Mouse (Mus musculus): ENCODE data around the gene 1810065E05Rik. TPM values are rescaled to one million over a fixed set of nuclear protein-coding genes. Genes with fewer than 3 reads are reported as not detected.

1810065E05Rik gene
- polyA plus RNA-seq, 1 experiment from 2014 or later, result not detected

DNA sequence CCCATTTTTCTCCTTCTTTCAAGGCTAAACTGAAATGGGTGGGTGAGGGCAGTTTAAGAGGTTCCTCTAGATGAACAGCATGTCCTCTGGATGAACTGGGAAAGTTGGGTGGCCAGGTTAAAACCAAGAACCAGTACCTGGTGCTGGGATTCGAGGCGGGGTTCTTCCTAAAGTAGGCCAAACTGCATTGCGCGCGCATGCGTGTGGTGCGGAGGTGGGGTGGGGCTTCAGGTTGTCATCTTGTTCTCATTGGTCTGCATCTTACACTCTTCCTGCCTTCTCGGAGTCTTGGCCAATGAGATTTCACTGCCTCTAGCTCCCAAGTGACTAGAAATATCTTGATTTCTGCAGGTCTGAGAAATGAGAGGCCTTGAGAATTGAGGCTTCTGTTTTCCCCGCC lies 31.8 kb downstream of the 1810065E05Rik start, which contains the start of gene Lypd9:
Lypd9 (minus strand) TSS at position 165 of the 400 bp plus-strand sequence.
- ATAC-seq (ENCODE audit: insufficient number of reproducible peaks, low FRiP score, low TSS enrichment, low read depth), result no peak
- Histone ChIP-seq H3K27me3 (no peaks in the 10 kb centered on the region), H3K9me3 (replicated peaks) (0 out of 2 replicates have a peak, but pooled peaks cover 2% of the 10 kb centered on the region), H3K27ac (replicated peaks) (no peak within 1 kb of the TSS), H3K4me2 (replicated peaks) (no peak within 1 kb of the TSS), H3K36me3 (no peaks in the 10 kb centered on the region), H3K9ac (no peak within 1 kb of the TSS), H3K4me3 (replicated peaks) (no peak within 1 kb of the TSS), H3K4me1 (no peaks in the 10 kb centered on the region)
- WGBS, result 95% methylated on average over 9 of the region's 9 CpGs

GRCm38 (mm10) chr11:58453592-58453991 lies 32.7 kb downstream of the 1810065E05Rik start:
- no peak overlapping the region for H3K27ac ChIP-seq (replicated peaks)
- H3K9me3 ChIP-seq (replicated peaks), result 0 out of 2 replicates have a peak, but pooled peaks cover 2% of the 10 kb centered on the region
- 13% methylated on average over 4 of the region's 4 CpGs for WGBS
- H3K4me1 ChIP-seq, result no peaks in the 10 kb centered on the region
- no peak overlapping the region for H3K4me2 ChIP-seq (replicated peaks)
- H3K36me3 ChIP-seq, result no peaks in the 10 kb centered on the region
- H3K9ac ChIP-seq, result no peak overlapping the region
- no peaks in the 10 kb centered on the region for H3K27me3 ChIP-seq
- H3K4me3 ChIP-seq (replicated peaks), result no peak overlapping the region
- ATAC-seq (ENCODE audit: insufficient number of reproducible peaks, low FRiP score, low TSS enrichment, low read depth), result no peak

DNA sequence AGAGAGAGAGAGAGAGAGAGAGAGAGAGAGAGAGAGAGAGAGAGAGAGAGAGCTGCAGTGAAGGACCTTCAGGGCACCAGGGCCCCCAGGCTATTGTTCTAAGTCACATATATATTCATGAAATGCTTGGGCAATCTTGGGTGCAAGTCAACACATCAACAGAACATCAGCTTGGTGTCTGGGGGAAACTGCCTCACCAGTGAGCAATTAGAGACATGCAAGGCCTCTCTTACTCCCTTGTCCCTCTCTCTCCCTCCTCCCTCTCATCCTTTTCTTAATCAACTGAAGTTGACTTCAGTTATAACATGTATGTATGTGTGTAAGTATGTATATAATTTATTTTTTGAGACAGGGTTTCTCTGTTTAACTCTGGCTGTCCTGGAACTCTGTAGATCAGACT lies 41.3 kb downstream of the 1810065E05Rik start, which contains the start of gene Olfr30:
Olfr30 (minus strand) TSS at position 101 of the 400 bp plus-strand sequence.
- Histone ChIP-seq H3K27me3 (no peaks in the 10 kb centered on the region), H3K36me3 (no peaks in the 10 kb centered on the region), H3K9ac (no peak within 1 kb of the TSS), H3K4me2 (replicated peaks) (no peak within 1 kb of the TSS), H3K4me3 (replicated peaks) (no peak within 1 kb of the TSS), H3K9me3 (replicated peaks) (no peaks in the 10 kb centered on the region), H3K27ac (replicated peaks) (no peak within 1 kb of the TSS), H3K4me1 (no peaks in the 10 kb centered on the region)
- no peak for ATAC-seq (ENCODE audit: insufficient number of reproducible peaks, low FRiP score, low TSS enrichment, low read depth)

Other genes with a start within 250 kb of the 1810065E05Rik start
- gene Mrpl22, start 249.4 kb upstream of the 1810065E05Rik start, polyA plus RNA-seq (2015; fragmentation: Nextera tagmentation; extraction: Ambion mirVana), result 107 and 115 TPM in 2 replicates
- gene Igtp, start 221.6 kb upstream of the 1810065E05Rik start, polyA plus RNA-seq (2015; fragmentation: Nextera tagmentation; extraction: Ambion mirVana), result 8.5 and 9.0 TPM in 2 replicates
- 3.6 and 4.7 TPM in 2 replicates for gene Irgm2, start 221.5 kb upstream of the 1810065E05Rik start, polyA plus RNA-seq (2015; fragmentation: Nextera tagmentation; extraction: Ambion mirVana)
- gene 4930438A08Rik, start 146.3 kb upstream of the 1810065E05Rik start, polyA plus RNA-seq (2015; fragmentation: Nextera tagmentation; extraction: Ambion mirVana), result 2.0 and 2.4 TPM in 2 replicates
- gene Zfp692, start 114.0 kb upstream of the 1810065E05Rik start, polyA plus RNA-seq (2015; fragmentation: Nextera tagmentation; extraction: Ambion mirVana), result 33.1 and 37.1 TPM in 2 replicates
- 39.6 and 41.0 TPM in 2 replicates for gene Zfp672, start 90.8 kb upstream of the 1810065E05Rik start, polyA plus RNA-seq (2015; fragmentation: Nextera tagmentation; extraction: Ambion mirVana)
- gene Sh3bp5l, start 90.4 kb upstream of the 1810065E05Rik start, polyA plus RNA-seq (2015; fragmentation: Nextera tagmentation; extraction: Ambion mirVana), result 34.0 and 38.7 TPM in 2 replicates
- 0.20 and 0.35 TPM in 2 replicates for gene Lypd8, start 42.1 kb upstream of the 1810065E05Rik start, polyA plus RNA-seq (2015; fragmentation: Nextera tagmentation; extraction: Ambion mirVana)
- gene Gm12253, start 11.4 kb downstream of the 1810065E05Rik start, polyA plus RNA-seq (2015; fragmentation: Nextera tagmentation; extraction: Ambion mirVana), result not detected in 2 replicates
- not detected in 2 replicates for gene Lypd9, start 31.8 kb downstream of the 1810065E05Rik start, polyA plus RNA-seq (2015; fragmentation: Nextera tagmentation; extraction: Ambion mirVana)
- gene Olfr30, start 41.2 kb downstream of the 1810065E05Rik start, polyA plus RNA-seq (2015; fragmentation: Nextera tagmentation; extraction: Ambion mirVana), result 0.24 and 0.29 TPM in 2 replicates
- 0.11 and 0.31 TPM in 2 replicates for gene Olfr332, start 71.4 kb downstream of the 1810065E05Rik start, polyA plus RNA-seq (2015; fragmentation: Nextera tagmentation; extraction: Ambion mirVana)
- not detected in 2 replicates for gene Olfr331, start 81.5 kb downstream of the 1810065E05Rik start, polyA plus RNA-seq (2015; fragmentation: Nextera tagmentation; extraction: Ambion mirVana)
- gene Olfr330, start 113.7 kb downstream of the 1810065E05Rik start, polyA plus RNA-seq (2015; fragmentation: Nextera tagmentation; extraction: Ambion mirVana), result 0.14 and 0.36 TPM in 2 replicates
- 0.16 TPM in 1 of 2 replicates, not detected in the other for gene Olfr329-ps, start 125.3 kb downstream of the 1810065E05Rik start, polyA plus RNA-seq (2015; fragmentation: Nextera tagmentation; extraction: Ambion mirVana)
- 0.08 TPM in 1 of 2 replicates, not detected in the other for gene Olfr328, start 134.5 kb downstream of the 1810065E05Rik start, polyA plus RNA-seq (2015; fragmentation: Nextera tagmentation; extraction: Ambion mirVana)
- 0.12 TPM in 1 of 2 replicates, not detected in the other for gene Olfr224, start 149.4 kb downstream of the 1810065E05Rik start, polyA plus RNA-seq (2015; fragmentation: Nextera tagmentation; extraction: Ambion mirVana)
- not detected in 2 replicates for gene Olfr325, start 156.6 kb downstream of the 1810065E05Rik start, polyA plus RNA-seq (2015; fragmentation: Nextera tagmentation; extraction: Ambion mirVana)
- gene Olfr324, start 174.0 kb downstream of the 1810065E05Rik start, polyA plus RNA-seq (2015; fragmentation: Nextera tagmentation; extraction: Ambion mirVana), result not detected in 2 replicates
- gene 2210407C18Rik, start 195.0 kb downstream of the 1810065E05Rik start, polyA plus RNA-seq (2015; fragmentation: Nextera tagmentation; extraction: Ambion mirVana), result not detected in 2 replicates
- gene Olfr323, start 209.4 kb downstream of the 1810065E05Rik start, polyA plus RNA-seq (2015; fragmentation: Nextera tagmentation; extraction: Ambion mirVana), result 0.12 and 0.16 TPM in 2 replicates
- 0.08 TPM in 1 of 2 replicates, not detected in the other for gene Trim58, start 219.4 kb downstream of the 1810065E05Rik start, polyA plus RNA-seq (2015; fragmentation: Nextera tagmentation; extraction: Ambion mirVana)
- gene Olfr322, start 237.7 kb downstream of the 1810065E05Rik start, polyA plus RNA-seq (2015; fragmentation: Nextera tagmentation; extraction: Ambion mirVana), result 0.11 TPM in 1 of 2 replicates, not detected in the other